In genomic region chr12:33057231-33058048, GRCm38 (mm10) we compare ENCODE assay signal across 7 mouse cellular contexts. TPM values are rescaled to one million over a fixed set of nuclear protein-coding genes. Genes with fewer than 3 reads are reported as not detected.
A peak's percentile ranks its signal among the peaks of the same experiment; 100 is the strongest.
DNase-seq lines count a peak whose midpoint lies in the region; ATAC-seq and TF ChIP-seq lines count a peak whose summit lies in the region.

No protein-coding gene starts in this region.

- peak; percentile 9 for TF ChIP-seq CTCF in ES-Bruce4 (IDR thresholded peaks at IDR 0.05; ENCODE audit: low read depth, low read length)

- intact Hi-C loops in heart, postnatal 36 days (cut with DNase I), result no loop called here

- H3K4me1 ChIP-seq in ES-Bruce4 (ENCODE audit: control insufficient read depth, insufficient read depth, low read length), result peaks cover 3% of the 10 kb centered on the region
- H3K4me1 ChIP-seq in embryonic facial prominence, embryonic 15.5 days, result peaks cover 25% of the 10 kb centered on the region
- H3K4me1 ChIP-seq in stomach, embryonic 16.5 days (ENCODE audit: control insufficient read depth, insufficient read depth, low read length), result peaks cover 17% of the 10 kb centered on the region

- H3K9me3 ChIP-seq in ES-Bruce4 (replicated peaks; ENCODE audit: control insufficient read depth, insufficient read depth, low read length, poor library complexity, severe bottlenecking), result no peaks in the 10 kb centered on the region
- no peaks in the 10 kb centered on the region for H3K9me3 ChIP-seq in embryonic facial prominence, embryonic 15.5 days (replicated peaks)
- H3K9me3 ChIP-seq in stomach, embryonic 16.5 days (replicated peaks; ENCODE audit: control insufficient read depth, low read length), result no peaks in the 10 kb centered on the region

- H3K4me3 ChIP-seq in ES-Bruce4 (ENCODE audit: low read depth, low read length), result no peak overlapping the region
- H3K4me3 ChIP-seq in embryonic facial prominence, embryonic 15.5 days (replicated peaks), result peak overlapping the region; percentile 26
- peak overlapping the region; percentile 25 for H3K4me3 ChIP-seq in stomach, embryonic 16.5 days (replicated peaks; ENCODE audit: low read length)

- TF ChIP-seq EP300 in ES-Bruce4 (IDR thresholded peaks at IDR 0.05; ENCODE audit: insufficient read depth, low read depth, low read length), result no peak

- no peaks in the 10 kb centered on the region for H3K36me3 ChIP-seq in ES-Bruce4 (ENCODE audit: control insufficient read depth, insufficient read depth, low read length, poor library complexity, severe bottlenecking)
- H3K36me3 ChIP-seq in embryonic facial prominence, embryonic 15.5 days, result no peaks in the 10 kb centered on the region
- no peaks in the 10 kb centered on the region for H3K36me3 ChIP-seq in stomach, embryonic 16.5 days (ENCODE audit: control insufficient read depth, insufficient read depth, low read length)

- DNase-seq in adrenal gland, postnatal 25 days, result peak; percentile 48
- DNase-seq in heart, postnatal 36 days, result peak; percentile 28 to 31
- DNase-seq in kidney, postnatal 36 days, result peak; percentile 40 to 58

- WGBS in embryonic facial prominence, embryonic 15.5 days, result 13% methylated on average over 19 of the region's 19 CpGs
- 11% methylated on average over 19 of the region's 19 CpGs for WGBS in stomach, embryonic 16.5 days

- TF ChIP-seq POLR2A in ES-Bruce4 (IDR thresholded peaks at IDR 0.05; ENCODE audit: insufficient read depth, low read length), result no peak

- no peaks in the 10 kb centered on the region for H3K27me3 ChIP-seq in ES-Bruce4 (ENCODE audit: control insufficient read depth, insufficient read depth, low read length, poor library complexity, severe bottlenecking)
- H3K27me3 ChIP-seq in embryonic facial prominence, embryonic 15.5 days, result no peaks in the 10 kb centered on the region
- no peaks in the 10 kb centered on the region; the same call in 1 of the 2 replicates for H3K27me3 ChIP-seq in stomach, embryonic 16.5 days (ENCODE audit: control insufficient read depth, insufficient read depth, low read length)

- H3K4me2 ChIP-seq in embryonic facial prominence, embryonic 15.5 days (replicated peaks), result peak overlapping the region; percentile 49
- H3K4me2 ChIP-seq in stomach, embryonic 16.5 days (ENCODE audit: low read depth, low read length), result peak overlapping the region; percentile 49

- ATAC-seq in embryonic facial prominence, embryonic 15.5 days (ENCODE audit: insufficient number of reproducible peaks, low FRiP score, low TSS enrichment, low read depth), result peak; percentile 74
- peak; percentile 84 for ATAC-seq in megakaryocyte progenitor cell, adult 5-6 weeks (replicated peaks; ENCODE audit: poor library complexity)
- peak; percentile 80; the same call in 1 of the 2 replicates for ATAC-seq in stomach, embryonic 16.5 days (ENCODE audit: insufficient read depth, low FRiP score)

- no peak overlapping the region for H3K27ac ChIP-seq in ES-Bruce4 (ENCODE audit: insufficient read depth, low read length)
- 0 out of 2 replicates have a peak overlapping the region, but pooled peaks have one; percentile 28 for H3K27ac ChIP-seq in embryonic facial prominence, embryonic 15.5 days (replicated peaks)
- H3K27ac ChIP-seq in stomach, embryonic 16.5 days (ENCODE audit: low read length), result no peak overlapping the region

- no peak overlapping the region for H3K9ac ChIP-seq in ES-Bruce4 (ENCODE audit: low read depth, poor library complexity, severe bottlenecking)
- no peak overlapping the region for H3K9ac ChIP-seq in embryonic facial prominence, embryonic 15.5 days
- peak overlapping the region; percentile 38; the same call in 1 of the 2 replicates for H3K9ac ChIP-seq in stomach, embryonic 16.5 days (ENCODE audit: low read length)

RNA-seq across cellular contexts. Expression of gene Cdhr3, which starts 35.2 kb away (rescaled TPM):
- polyA plus RNA-seq in ES-Bruce4 (2011; ENCODE audit: insufficient read depth, insufficient read length, low read depth, missing spikeins), result not detected in 2 replicates
- total RNA-seq in adrenal gland, postnatal 25 days (2021), result not detected in 2 replicates
- polyA plus RNA-seq in embryonic facial prominence, embryonic 15.5 days (2015; fragmentation: Nextera tagmentation; extraction: Ambion mirVana), result 1.2 and 2.6 TPM in 2 replicates
- under 1 TPM in 1 of 2 experiments, not detected in 1; 0.39 TPM for total RNA-seq in heart, postnatal 36 days (2021)
- total RNA-seq in megakaryocyte progenitor cell, adult 5-6 weeks (2015), result not detected in 2 replicates
- total RNA-seq in megakaryocyte progenitor cell, adult 5-6 weeks (2017), result not detected in 2 replicates
- polyA plus RNA-seq in stomach, embryonic 16.5 days (2015; fragmentation: Nextera tagmentation; extraction: Ambion mirVana), result 0.80 TPM in 1 of 2 replicates, not detected in the other
